Mouse (Mus musculus): ENCODE measurements around the gene Rbbp8nl. TPM values are rescaled to one million over a fixed set of nuclear protein-coding genes. Genes with fewer than 3 reads are reported as not detected.
A peak's percentile ranks its signal among the peaks of the same experiment; 100 is the strongest.

Gene Rbbp8nl
- polyA plus RNA-seq, 1 experiment from 2014 or later = not detected

- no peak for ATAC-seq (ENCODE audit: low FRiP score)
- Histone ChIP-seq H3K27ac (no peak overlapping the region), H3K4me2 (replicated peaks) (no peak overlapping the region), H3K27me3 (ENCODE audit: control insufficient read depth, insufficient read depth, low read length) (no peaks in the 10 kb centered on the region), H3K9ac (no peak overlapping the region), H3K4me1 (replicated peaks; ENCODE audit: control insufficient read depth, insufficient read depth, low read length) (no peaks in the 10 kb centered on the region), H3K4me3 (replicated peaks; ENCODE audit: low read length) (no peak overlapping the region), H3K36me3 (replicated peaks; ENCODE audit: control insufficient read depth, insufficient read depth) (no peaks in the 10 kb centered on the region), H3K9me3 (ENCODE audit: control insufficient read depth, low read length) (no peaks in the 10 kb centered on the region)
- 71% methylated on average over 8 of the region's 8 CpGs for WGBS
- no peak for DNase-seq (ENCODE audit: low spot score)
Measured at GRCm38 (mm10) chr2:180292906-180293305, 3.2 kb upstream of the Rbbp8nl start.

DNA sequence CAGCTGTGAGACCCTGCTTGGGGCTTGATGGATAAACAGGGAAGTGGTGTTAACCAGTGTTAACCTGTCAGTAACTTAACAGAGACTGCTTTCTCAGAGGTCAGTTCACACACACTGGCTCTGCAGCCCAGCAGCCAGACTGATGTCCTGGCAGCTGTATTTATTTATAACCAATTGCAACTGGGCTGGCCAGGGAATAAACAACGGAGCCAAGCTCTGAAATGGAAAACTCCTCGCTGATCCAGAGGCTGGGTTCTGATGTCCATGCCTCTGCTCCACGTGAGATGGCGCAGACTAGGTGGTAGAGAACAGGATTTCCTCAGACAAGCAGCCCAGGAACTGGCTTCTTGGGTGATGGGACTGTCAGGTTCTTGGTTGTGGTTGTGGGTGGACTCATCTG is 2.3 kb upstream of the Rbbp8nl start:
- ATAC-seq (ENCODE audit: low FRiP score) (no peak), DNase-seq (ENCODE audit: low spot score) (no peak)
- Histone ChIP-seq H3K9ac (no peak overlapping the region), H3K27me3 (ENCODE audit: control insufficient read depth, insufficient read depth, low read length) (no peaks in the 10 kb centered on the region), H3K36me3 (replicated peaks; ENCODE audit: control insufficient read depth, insufficient read depth) (no peaks in the 10 kb centered on the region), H3K27ac (no peak overlapping the region), H3K4me1 (replicated peaks; ENCODE audit: control insufficient read depth, insufficient read depth, low read length) (no peaks in the 10 kb centered on the region), H3K4me2 (replicated peaks) (no peak overlapping the region), H3K4me3 (replicated peaks; ENCODE audit: low read length) (no peak overlapping the region), H3K9me3 (ENCODE audit: control insufficient read depth, low read length) (no peaks in the 10 kb centered on the region)
- WGBS = 78% methylated on average over 4 of the region's 4 CpGs

DNA sequence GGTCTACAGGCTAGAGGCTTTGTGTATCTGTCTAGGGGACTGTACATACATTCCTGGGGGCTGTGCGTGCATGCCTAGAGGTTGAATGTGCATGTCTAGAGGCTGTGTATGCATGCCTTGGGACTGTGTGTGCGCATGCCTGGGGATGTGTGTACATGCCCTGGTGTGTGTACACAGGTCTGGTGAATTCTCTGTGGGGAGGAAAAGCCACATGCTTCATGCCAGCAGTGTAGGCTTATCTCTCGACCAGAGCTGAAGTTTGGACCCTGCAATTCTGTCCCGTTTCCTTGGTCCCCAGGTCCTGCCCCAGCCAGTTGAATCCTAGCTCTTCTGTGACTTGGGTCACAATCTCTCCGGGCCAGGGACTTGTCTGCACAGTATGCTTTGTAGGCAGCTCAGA is 1.9 kb upstream of the Rbbp8nl start:
- Histone ChIP-seq H3K9me3 (ENCODE audit: control insufficient read depth, low read length) (no peaks in the 10 kb centered on the region), H3K27me3 (ENCODE audit: control insufficient read depth, insufficient read depth, low read length) (no peaks in the 10 kb centered on the region), H3K4me1 (replicated peaks; ENCODE audit: control insufficient read depth, insufficient read depth, low read length) (no peaks in the 10 kb centered on the region), H3K27ac (no peak overlapping the region), H3K36me3 (replicated peaks; ENCODE audit: control insufficient read depth, insufficient read depth) (no peaks in the 10 kb centered on the region), H3K4me3 (replicated peaks; ENCODE audit: low read length) (no peak overlapping the region), H3K9ac (no peak overlapping the region), H3K4me2 (replicated peaks) (no peak overlapping the region)
- ATAC-seq (ENCODE audit: low FRiP score) (no peak), DNase-seq (ENCODE audit: low spot score) (no peak)
- WGBS = 87% methylated on average over 5 of the region's 5 CpGs

DNA sequence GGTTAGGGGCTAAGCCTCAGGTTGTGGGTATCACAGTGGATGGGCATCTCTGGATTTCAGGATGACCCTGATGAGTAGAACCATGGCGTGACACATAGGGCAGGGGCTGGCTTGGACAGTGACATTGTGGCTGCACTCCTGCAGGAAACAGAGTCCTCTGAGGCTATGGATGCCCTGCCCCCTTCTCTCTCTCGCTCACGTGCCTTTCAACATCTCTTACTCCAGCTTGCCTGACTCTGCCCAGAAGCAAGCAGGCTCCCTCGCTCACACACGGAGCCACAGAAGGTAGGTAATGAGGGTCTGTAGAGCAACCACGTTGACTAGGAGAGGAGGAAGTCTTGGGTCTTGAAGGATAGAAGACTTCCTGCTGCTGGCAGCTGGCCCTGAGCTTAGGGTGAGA is 824 bp upstream of the Rbbp8nl start:
- Histone ChIP-seq H3K4me1 (replicated peaks; ENCODE audit: control insufficient read depth, insufficient read depth, low read length) (no peaks in the 10 kb centered on the region), H3K9me3 (ENCODE audit: control insufficient read depth, low read length) (no peaks in the 10 kb centered on the region), H3K36me3 (replicated peaks; ENCODE audit: control insufficient read depth, insufficient read depth) (no peaks in the 10 kb centered on the region), H3K9ac (no peak overlapping the region), H3K27me3 (ENCODE audit: control insufficient read depth, insufficient read depth, low read length) (no peaks in the 10 kb centered on the region), H3K27ac (no peak overlapping the region), H3K4me3 (replicated peaks; ENCODE audit: low read length) (no peak overlapping the region), H3K4me2 (replicated peaks) (no peak overlapping the region)
- DNase-seq (ENCODE audit: low spot score) = no peak
- 59% methylated on average over 6 of the region's 6 CpGs for WGBS
- ATAC-seq (ENCODE audit: low FRiP score) = no peak

DNA sequence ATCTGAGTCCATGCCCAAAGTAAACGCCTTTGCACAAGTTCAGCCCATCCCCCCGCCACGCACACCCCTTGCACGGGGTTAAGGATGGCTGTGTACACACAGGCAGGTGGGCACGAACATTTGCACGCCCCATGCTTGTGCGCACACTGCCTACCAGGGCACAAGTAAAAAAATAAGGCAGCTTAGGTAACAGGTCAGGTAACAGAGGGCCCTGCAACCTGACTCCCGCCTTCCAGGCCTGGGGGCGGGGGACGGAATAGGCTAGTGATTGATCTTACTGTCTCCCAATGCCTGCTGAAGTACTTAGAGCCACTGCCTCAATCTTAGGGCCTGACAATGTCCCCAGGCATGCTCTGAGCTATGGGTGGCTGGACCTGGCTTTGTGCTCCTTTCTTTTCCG is 713 bp downstream of the Rbbp8nl start:
- H3K36me3 ChIP-seq (replicated peaks; ENCODE audit: control insufficient read depth, insufficient read depth) = no peaks in the 10 kb centered on the region
- H3K9me3 ChIP-seq (ENCODE audit: control insufficient read depth, low read length) = no peaks in the 10 kb centered on the region
- no peak overlapping the region for H3K27ac ChIP-seq
- WGBS = 63% methylated on average over 11 of the region's 11 CpGs
- no peak overlapping the region for H3K4me2 ChIP-seq (replicated peaks)
- no peak for ATAC-seq (ENCODE audit: low FRiP score)
- H3K9ac ChIP-seq = no peak overlapping the region
- no peaks in the 10 kb centered on the region for H3K4me1 ChIP-seq (replicated peaks; ENCODE audit: control insufficient read depth, insufficient read depth, low read length)
- no peak overlapping the region for H3K4me3 ChIP-seq (replicated peaks; ENCODE audit: low read length)
- DNase-seq (ENCODE audit: low spot score) = no peak
- no peaks in the 10 kb centered on the region for H3K27me3 ChIP-seq (ENCODE audit: control insufficient read depth, insufficient read depth, low read length)

GRCm38 (mm10) chr2:180279321-180279720 is 10.4 kb downstream of the Rbbp8nl start:
- ATAC-seq (ENCODE audit: low FRiP score) = no peak

GRCm38 (mm10) chr2:180277773-180278320 is 11.8 kb downstream of the Rbbp8nl start:
- Histone ChIP-seq H3K27me3 (ENCODE audit: control insufficient read depth, insufficient read depth, low read length) (no peaks in the 10 kb centered on the region), H3K4me2 (replicated peaks) (no peak overlapping the region), H3K9ac (no peak overlapping the region), H3K27ac (no peak overlapping the region), H3K4me1 (replicated peaks; ENCODE audit: control insufficient read depth, insufficient read depth, low read length) (0 out of 2 replicates have a peak, but pooled peaks cover 4% of the 10 kb centered on the region), H3K9me3 (ENCODE audit: control insufficient read depth, low read length) (no peaks in the 10 kb centered on the region), H3K4me3 (replicated peaks; ENCODE audit: low read length) (no peak overlapping the region), H3K36me3 (replicated peaks; ENCODE audit: control insufficient read depth, insufficient read depth) (no peaks in the 10 kb centered on the region)
- WGBS = 67% methylated on average over 8 of the region's 8 CpGs
- DNase-seq (ENCODE audit: low spot score) (no peak), ATAC-seq (ENCODE audit: low FRiP score) (no peak)

More at GRCm38 (mm10) chr2:180279321-180279720, 10.4 kb downstream of the Rbbp8nl start:
- H3K36me3 ChIP-seq (replicated peaks; ENCODE audit: control insufficient read depth, insufficient read depth) = no peaks in the 10 kb centered on the region
- no peak overlapping the region for H3K9ac ChIP-seq
- H3K27ac ChIP-seq = no peak overlapping the region
- no peak overlapping the region for H3K4me3 ChIP-seq (replicated peaks; ENCODE audit: low read length)
- DNase-seq (ENCODE audit: low spot score) = no peak
- no peaks in the 10 kb centered on the region for H3K27me3 ChIP-seq (ENCODE audit: control insufficient read depth, insufficient read depth, low read length)
- WGBS = 80% methylated on average over 8 of the region's 8 CpGs
- no peak overlapping the region for H3K4me2 ChIP-seq (replicated peaks)
- H3K9me3 ChIP-seq (ENCODE audit: control insufficient read depth, low read length) = no peaks in the 10 kb centered on the region
- H3K4me1 ChIP-seq (replicated peaks; ENCODE audit: control insufficient read depth, insufficient read depth, low read length) = no peaks in the 10 kb centered on the region

DNA sequence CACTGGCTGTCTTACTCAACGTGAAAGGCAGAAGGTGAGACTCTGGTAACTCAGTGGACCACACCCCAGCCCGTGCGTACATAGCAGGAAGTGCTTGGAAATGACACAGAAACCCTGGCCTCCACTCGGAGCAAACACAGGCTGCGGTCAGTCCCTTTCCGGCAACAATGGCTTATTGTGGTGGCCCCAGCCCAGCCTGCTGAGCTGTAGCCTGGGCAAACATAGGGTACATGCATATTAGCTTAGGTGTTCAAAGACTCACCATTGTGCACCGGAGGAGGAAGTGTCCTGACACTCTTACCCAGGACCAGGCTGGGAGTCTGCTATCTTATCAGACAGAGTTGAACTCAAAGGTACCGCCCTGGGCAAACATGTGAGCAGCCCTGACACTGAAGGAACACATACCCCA is 12.8 kb downstream of the Rbbp8nl start:
- no peak overlapping the region for H3K4me2 ChIP-seq (replicated peaks)
- no peaks in the 10 kb centered on the region for H3K36me3 ChIP-seq (replicated peaks; ENCODE audit: control insufficient read depth, insufficient read depth)
- ATAC-seq (ENCODE audit: low FRiP score) (no peak), DNase-seq (ENCODE audit: low spot score) (no peak)
- no peaks in the 10 kb centered on the region for H3K9me3 ChIP-seq (ENCODE audit: control insufficient read depth, low read length)
- no peak overlapping the region for H3K9ac ChIP-seq
- H3K4me3 ChIP-seq (replicated peaks; ENCODE audit: low read length) = no peak overlapping the region
- no peak overlapping the region for H3K27ac ChIP-seq
- peaks cover 13% of the 10 kb centered on the region for H3K4me1 ChIP-seq (replicated peaks; ENCODE audit: control insufficient read depth, insufficient read depth, low read length)
- H3K27me3 ChIP-seq (ENCODE audit: control insufficient read depth, insufficient read depth, low read length) = no peaks in the 10 kb centered on the region
- WGBS = 78% methylated on average over 8 of the region's 8 CpGs

GRCm38 (mm10) chr2:180276385-180276784 is 13.3 kb downstream of the Rbbp8nl start:
- ATAC-seq (ENCODE audit: low FRiP score) = no peak
- Histone ChIP-seq H3K9ac (no peak overlapping the region), H3K36me3 (replicated peaks; ENCODE audit: control insufficient read depth, insufficient read depth) (0 out of 2 replicates have a peak, but pooled peaks cover 3% of the 10 kb centered on the region), H3K4me2 (replicated peaks) (no peak overlapping the region), H3K27ac (no peak overlapping the region), H3K4me1 (replicated peaks; ENCODE audit: control insufficient read depth, insufficient read depth, low read length) (peaks cover 17% of the 10 kb centered on the region), H3K4me3 (replicated peaks; ENCODE audit: low read length) (no peak overlapping the region), H3K9me3 (ENCODE audit: control insufficient read depth, low read length) (no peaks in the 10 kb centered on the region), H3K27me3 (ENCODE audit: control insufficient read depth, insufficient read depth, low read length) (no peaks in the 10 kb centered on the region)
- WGBS = 54% methylated on average over 4 of the region's 4 CpGs
- no peak for DNase-seq (ENCODE audit: low spot score)

DNA sequence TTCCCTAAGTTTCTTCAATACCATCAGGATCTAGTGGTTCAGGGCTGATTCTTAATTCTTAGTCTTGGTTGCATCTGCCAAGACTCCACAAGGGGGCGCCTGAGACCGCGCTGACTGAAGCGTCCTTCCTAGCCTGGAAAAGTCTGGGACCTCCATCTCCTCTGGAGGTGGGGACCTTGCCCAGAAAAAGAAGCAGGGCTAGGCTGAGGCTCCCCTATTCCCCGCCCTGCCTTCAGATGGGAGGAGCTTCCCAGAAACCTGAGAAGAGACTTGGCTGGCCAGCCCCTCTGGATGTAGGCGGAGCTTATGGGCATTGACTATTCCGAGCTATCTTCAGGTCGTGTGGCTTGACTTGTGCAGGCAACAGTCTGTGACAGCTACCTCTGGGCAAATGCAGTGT is 13.8 kb downstream of the Rbbp8nl start:
- Histone ChIP-seq H3K4me3 (replicated peaks; ENCODE audit: low read length) (no peak overlapping the region), H3K27ac (no peak overlapping the region), H3K4me1 (replicated peaks; ENCODE audit: control insufficient read depth, insufficient read depth, low read length) (peaks cover 22% of the 10 kb centered on the region), H3K9me3 (ENCODE audit: control insufficient read depth, low read length) (no peaks in the 10 kb centered on the region), H3K36me3 (replicated peaks; ENCODE audit: control insufficient read depth, insufficient read depth) (0 out of 2 replicates have a peak, but pooled peaks cover 7% of the 10 kb centered on the region), H3K4me2 (replicated peaks) (0 out of 2 replicates have a peak overlapping the region, but pooled peaks have one; percentile 18), H3K27me3 (ENCODE audit: control insufficient read depth, insufficient read depth, low read length) (no peaks in the 10 kb centered on the region), H3K9ac (no peak overlapping the region)
- DNase-seq (ENCODE audit: low spot score) (peak; percentile 88), ATAC-seq (ENCODE audit: low FRiP score) (no peak)
- 0% methylated on average over 8 of the region's 8 CpGs for WGBS

Data from hindbrain, embryonic 14.5 days (tissue).